Mouse (Mus musculus) large intestine, adult 2 months (tissue): ENCODE data around the gene St3gal3. TPM values are rescaled to one million over a fixed set of nuclear protein-coding genes. Genes with fewer than 3 reads are reported as not detected.

Experiments
- DNase-seq: peaks from one replicate; pipeline ENCODE4 v3.0.0-alpha.2; 2012; ENCODE audit warnings: low read depth, low spot score
- WGBS: fragments of 180-500 bp; shearing (Covaris S2); methylation state at CpG from one replicate; pipeline ENCODE4 v1.1.7; 2018; 5-methylcytosine and 5-hydroxymethylcytosine counted together
- polyA plus RNA-seq: library from polyadenylated mRNA; depleted of rRNA; stranded (reverse); fragments of >200 nt; gene quantifications from 2 replicates; pipeline ENCODE4 v1.2.3, GENCODE M21; 2012

The St3gal3 gene
- polyA plus RNA-seq, 1 experiment: 12.2 TPM

GRCm38 (mm10) chr4:118061809-118062463, 72.8 kb downstream of the St3gal3 start:
- 44% methylated on average over 9 of the region's 9 CpGs for WGBS
- no peak for DNase-seq

GRCm38 (mm10) chr4:118060915-118061530, 73.7 kb downstream of the St3gal3 start:
- no peak for DNase-seq
- 83% methylated on average over 13 of the region's 13 CpGs for WGBS

GRCm38 (mm10) chr4:118059816-118060475, 74.8 kb downstream of the St3gal3 start:
- DNase-seq: no peak
- WGBS: 58% methylated on average over 11 of the region's 11 CpGs

GRCm38 (mm10) chr4:118058116-118058677, 76.5 kb downstream of the St3gal3 start:
- WGBS: 64% methylated on average over 12 of the region's 12 CpGs
- no peak for DNase-seq

- no peak for DNase-seq
- WGBS: 73% methylated on average over 2 of the region's 2 CpGs
Observed at GRCm38 (mm10) chr4:118057076-118057475, 77.6 kb downstream of the St3gal3 start.

- WGBS: 26% methylated on average over 8 of the region's 8 CpGs
- no peak for DNase-seq
Observed at GRCm38 (mm10) chr4:118054615-118055014, 80.1 kb downstream of the St3gal3 start.

- 39% methylated on average over 6 of the region's 6 CpGs for WGBS
Observed at GRCm38 (mm10) chr4:118053904-118054303, 80.8 kb downstream of the St3gal3 start.

GRCm38 (mm10) chr4:118049606-118050302, 85.0 kb downstream of the St3gal3 start:
- 49% methylated on average over 12 of the region's 12 CpGs for WGBS
- no peak for DNase-seq

More at GRCm38 (mm10) chr4:118053904-118054303, 80.8 kb downstream of the St3gal3 start:
- no peak for DNase-seq

GRCm38 (mm10) chr4:118044510-118044909, 90.2 kb downstream of the St3gal3 start:
- 67% methylated on average over 9 of the region's 9 CpGs for WGBS
- no peak for DNase-seq

- no peak for DNase-seq
- WGBS: 92% methylated on average over 8 of the region's 8 CpGs
Observed at GRCm38 (mm10) chr4:118043331-118044002, 91.2 kb downstream of the St3gal3 start.

GRCm38 (mm10) chr4:118042671-118043320, 91.9 kb downstream of the St3gal3 start:
- DNase-seq: no peak
- WGBS: 66% methylated on average over 7 of the region's 7 CpGs

GRCm38 (mm10) chr4:118041145-118041544, 93.6 kb downstream of the St3gal3 start:
- DNase-seq: no peak
- WGBS: 54% methylated on average over 9 of the region's 9 CpGs

GRCm38 (mm10) chr4:118040650-118041049, 94.1 kb downstream of the St3gal3 start:
- DNase-seq: no peak
- 60% methylated on average over 4 of the region's 4 CpGs for WGBS

- 97% methylated on average over 5 of the region's 5 CpGs for WGBS
- DNase-seq: no peak
Observed at GRCm38 (mm10) chr4:118039964-118040363, 94.8 kb downstream of the St3gal3 start.

- WGBS: 91% methylated on average over 1 of the region's 1 CpGs
- DNase-seq: no peak
Observed at GRCm38 (mm10) chr4:118038023-118038422, 96.7 kb downstream of the St3gal3 start.

GRCm38 (mm10) chr4:118037406-118037805, 97.3 kb downstream of the St3gal3 start:
- 94% methylated on average over 5 of the region's 5 CpGs for WGBS
- DNase-seq: no peak

- DNase-seq: no peak
- whole genome bisulfite sequencing: 94% methylated on average over 4 of the region's 4 CpGs
Observed at GRCm38 (mm10) chr4:118036531-118036930, 98.2 kb downstream of the St3gal3 start.

GRCm38 (mm10) chr4:118035090-118035489, 99.6 kb downstream of the St3gal3 start:
- 96% methylated on average over 2 of the region's 2 CpGs for WGBS
- no peak for DNase-seq

GRCm38 (mm10) chr4:118033026-118033425, 101.7 kb downstream of the St3gal3 start:
- no peak for DNase-seq
- WGBS: 83% methylated on average over 5 of the region's 5 CpGs
